Mouse (Mus musculus) MEL (cell line): ENCODE data around the gene Lrch4. TPM values are rescaled to one million over a fixed set of nuclear protein-coding genes. Genes with fewer than 3 reads are reported as not detected.

ENCODE experiments used
- DNase-seq: peaks from one replicate; pipeline ENCODE4 v3.0.0; 2011; ENCODE audit warnings: low read depth, low spot score
- H3K27ac ChIP-seq: 2 replicates; pipeline ENCODE4 v1.5.1; 2012; ENCODE audit warnings: low read depth, mild to moderate bottlenecking, control low read depth, low read length, moderate library complexity; ENCODE audit not compliant: control insufficient read depth
- H3K27me3 ChIP-seq, 2 experiments: fragments of 150-350 bp in 1 of 2; sonication (generic) in 1 of 2; 2 replicates each; pipeline ENCODE4 v1.6.1; 2012; ENCODE audit warnings: low read length in 2 of 2, mild to moderate bottlenecking in 2 of 2, improper control_type of control experiment in 1 of 2, moderate library complexity in 1 of 2; ENCODE audit not compliant: insufficient read depth in 2 of 2, control insufficient read depth in 1 of 2
- H3K36me3 ChIP-seq, 2 experiments: 2 replicates each; pipeline ENCODE4 v1.6.1; 2012 to 2014; ENCODE audit warnings: low read length in 2 of 2, improper control_type of control experiment in 1 of 2, inconsistent platforms in 1 of 2, mild to moderate bottlenecking in 1 of 2; ENCODE audit not compliant: insufficient read depth in 2 of 2, control insufficient read depth in 1 of 2
- H3K4me1 ChIP-seq, 2 experiments: fragments of 150-350 bp in 1 of 2; sonication (generic) in 1 of 2; 2 replicates each; pipeline ENCODE4 v1.6.1; 2012; ENCODE audit warnings: low read length in 2 of 2, improper control_type of control experiment in 1 of 2, mild to moderate bottlenecking in 1 of 2; ENCODE audit not compliant: insufficient read depth in 2 of 2, control insufficient read depth in 1 of 2
- H3K4me3 ChIP-seq, 2 experiments: fragments of 150-350 bp in 1 of 2; sonication (generic) in 1 of 2; 2 replicates each; pipeline ENCODE4 v1.5.1; 2012; ENCODE audit warnings: low read depth in 2 of 2, low read length in 2 of 2, mild to moderate bottlenecking in 2 of 2, moderate library complexity in 2 of 2, control low read depth in 1 of 2, improper control_type of control experiment in 1 of 2; ENCODE audit not compliant: control insufficient read depth in 1 of 2, insufficient read depth in 1 of 2
- H3K79me2 ChIP-seq: 2 replicates; pipeline ENCODE4 v1.6.1; 2012; ENCODE audit warnings: mild to moderate bottlenecking, low read length, moderate library complexity; ENCODE audit not compliant: control insufficient read depth, poor library complexity, insufficient read depth
- H3K9ac ChIP-seq: 2 replicates; pipeline ENCODE4 v1.6.1; 2012; ENCODE audit warnings: low read depth, mild to moderate bottlenecking, control low read depth, low read length, moderate library complexity; ENCODE audit not compliant: control insufficient read depth, poor library complexity, severe bottlenecking
- H3K9me3 ChIP-seq: fragments of 150-350 bp; sonication (generic); replicated peaks from 2 replicates; pipeline ENCODE4 v1.6.1; 2012; ENCODE audit warnings: mild to moderate bottlenecking, low read length, improper control_type of control experiment, moderate library complexity; ENCODE audit not compliant: insufficient read depth
- BHLHE40 ChIP-seq: IDR thresholded peaks from 2 replicates; pipeline ENCODE4 v1.6.1; 2012; ENCODE audit warnings: low read depth, mild to moderate bottlenecking, inconsistent platforms, low read length, improper control_type of control experiment, borderline replicate concordance
- CHD1 ChIP-seq: IDR thresholded peaks from 2 replicates; pipeline ENCODE4 v1.6.1; 2012; ENCODE audit warnings: low read depth, mild to moderate bottlenecking, inconsistent platforms, low read length, improper control_type of control experiment
- CHD2 ChIP-seq: IDR thresholded peaks from 2 replicates; pipeline ENCODE4 v1.6.1; 2011; ENCODE audit warnings: low read length, improper control_type of control experiment
- CTCF ChIP-seq, 3 experiments: IDR thresholded peaks in 2 of 3; conservative IDR thresholded peaks in 1 of 3; 2 replicates each; pipeline ENCODE4 v1.5.1; 2011 to 2012; ENCODE audit warnings: low read length in 3 of 3, low read depth in 2 of 3, mild to moderate bottlenecking in 2 of 3, improper control_type of control experiment in 1 of 3, inconsistent platforms in 1 of 3, mixed read lengths in 1 of 3, moderate library complexity in 1 of 3; ENCODE audit not compliant: control insufficient read depth in 1 of 3, insufficient read depth in 1 of 3, poor library complexity in 1 of 3, severe bottlenecking in 1 of 3
- E2F4 ChIP-seq: IDR thresholded peaks from 2 replicates; pipeline ENCODE4 v1.6.1; 2011; ENCODE audit warnings: low read depth, low read length, improper control_type of control experiment, borderline replicate concordance
- ELF1 ChIP-seq: IDR thresholded peaks from 2 replicates; pipeline ENCODE4 v1.6.1; 2014; ENCODE audit warnings: low read depth, mild to moderate bottlenecking, inconsistent platforms, low read length, improper control_type of control experiment, moderate library complexity
- EP300 ChIP-seq, 2 experiments: IDR thresholded peaks; 2 replicates each; pipeline ENCODE4 v1.6.1; 2011; ENCODE audit warnings: improper control_type of control experiment in 2 of 2, low read length in 2 of 2, low read depth in 1 of 2, mild to moderate bottlenecking in 1 of 2
- ETS1 ChIP-seq: IDR thresholded peaks from 2 replicates; pipeline ENCODE4 v1.6.1; 2012; ENCODE audit warnings: low read depth, mild to moderate bottlenecking, inconsistent platforms, low read length, improper control_type of control experiment, moderate library complexity
- GABPA ChIP-seq: IDR thresholded peaks from 2 replicates; pipeline ENCODE4 v1.6.1; 2012; ENCODE audit warnings: low read depth, mild to moderate bottlenecking, inconsistent platforms, low read length, improper control_type of control experiment, moderate library complexity
- GATA1 ChIP-seq: IDR thresholded peaks from 2 replicates; pipeline ENCODE4 v1.6.1; 2011; ENCODE audit warnings: low read depth, low read length, improper control_type of control experiment
- HCFC1 ChIP-seq: IDR thresholded peaks from 2 replicates; pipeline ENCODE4 v1.6.1; 2012; ENCODE audit warnings: low read depth, mild to moderate bottlenecking, inconsistent platforms, low read length, improper control_type of control experiment, moderate library complexity
- JUND ChIP-seq: IDR thresholded peaks from 2 replicates; pipeline ENCODE4 v1.6.1; 2011; ENCODE audit warnings: low read depth, mild to moderate bottlenecking, improper control_type of control experiment, low read length
- MAFK ChIP-seq: IDR thresholded peaks from 2 replicates; pipeline ENCODE4 v1.6.1; 2011; ENCODE audit warnings: low read depth, mild to moderate bottlenecking, low read length, improper control_type of control experiment, borderline replicate concordance
- MAX ChIP-seq: IDR thresholded peaks from 2 replicates; pipeline ENCODE4 v1.6.1; 2011; ENCODE audit warnings: low read length, improper control_type of control experiment
- MAZ ChIP-seq: IDR thresholded peaks from 2 replicates; pipeline ENCODE4 v1.6.1; 2012; ENCODE audit warnings: low read depth, mild to moderate bottlenecking, inconsistent platforms, low read length, improper control_type of control experiment
- MEF2A ChIP-seq: IDR thresholded peaks from 2 replicates; pipeline ENCODE4 v1.6.1; 2014; ENCODE audit warnings: low read depth, mild to moderate bottlenecking, inconsistent platforms, low read length, improper control_type of control experiment; ENCODE audit not compliant: poor library complexity, insufficient replicate concordance, severe bottlenecking; ENCODE audit errors: extremely low read depth
- MXI1 ChIP-seq: IDR thresholded peaks from 2 replicates; pipeline ENCODE4 v1.6.1; 2011; ENCODE audit warnings: mild to moderate bottlenecking, low read depth, low read length, improper control_type of control experiment
- MYB ChIP-seq: IDR thresholded peaks from 2 replicates; pipeline ENCODE4 v1.6.1; 2011; ENCODE audit warnings: mild to moderate bottlenecking, low read depth, low read length, improper control_type of control experiment
- MYC ChIP-seq: IDR thresholded peaks from 2 replicates; pipeline ENCODE4 v1.6.1; 2011; ENCODE audit warnings: low read depth, mild to moderate bottlenecking, low read length, improper control_type of control experiment, moderate library complexity
- NELFE ChIP-seq: IDR thresholded peaks from 2 replicates; pipeline ENCODE4 v1.6.1; 2011; ENCODE audit warnings: low read depth, low read length, improper control_type of control experiment
- NRF1 ChIP-seq: IDR thresholded peaks from 2 replicates; pipeline ENCODE4 v1.6.1; 2014; ENCODE audit warnings: low read depth, mild to moderate bottlenecking, inconsistent platforms, low read length, improper control_type of control experiment, moderate library complexity; ENCODE audit not compliant: poor library complexity, insufficient read depth, severe bottlenecking
- POLR2A ChIP-seq, 2 experiments: IDR thresholded peaks; 2 replicates each; pipeline ENCODE4 v1.6.1; 2011 to 2012; ENCODE audit warnings: low read length in 2 of 2, mild to moderate bottlenecking in 2 of 2, control low read depth in 1 of 2, improper control_type of control experiment in 1 of 2, low read depth in 1 of 2, moderate library complexity in 1 of 2; ENCODE audit not compliant: control insufficient read depth in 1 of 2, insufficient read depth in 1 of 2, poor library complexity in 1 of 2
- POLR2AphosphoS2 ChIP-seq: IDR thresholded peaks from 2 replicates; pipeline ENCODE4 v1.6.1; 2011; ENCODE audit warnings: low read length, improper control_type of control experiment
- POLR2AphosphoS5 ChIP-seq: IDR thresholded peaks from 2 replicates; pipeline ENCODE4 v1.6.1; 2012; ENCODE audit warnings: low read depth, borderline replicate concordance, mild to moderate bottlenecking, inconsistent platforms, low read length, moderate library complexity, mixed read lengths
- RAD21 ChIP-seq: IDR thresholded peaks from 2 replicates; pipeline ENCODE4 v1.6.1; 2011; ENCODE audit warnings: mild to moderate bottlenecking, low read depth, low read length, improper control_type of control experiment
- RCOR1 ChIP-seq: IDR thresholded peaks from 2 replicates; pipeline ENCODE4 v1.6.1; 2012; ENCODE audit warnings: low read depth, mild to moderate bottlenecking, inconsistent platforms, low read length, improper control_type of control experiment
- SIN3A ChIP-seq: IDR thresholded peaks from 2 replicates; pipeline ENCODE4 v1.6.1; 2012; ENCODE audit warnings: low read length, improper control_type of control experiment, inconsistent platforms
- SMC3 ChIP-seq: IDR thresholded peaks from 2 replicates; pipeline ENCODE4 v1.6.1; 2011; ENCODE audit warnings: low read depth, low read length, improper control_type of control experiment
- TBP ChIP-seq: IDR thresholded peaks from 2 replicates; pipeline ENCODE4 v1.8.0; 2011; ENCODE audit warnings: low read depth, low read length, improper control_type of control experiment
- TCF12 ChIP-seq: IDR thresholded peaks from 2 replicates; pipeline ENCODE4 v1.6.1; 2014; ENCODE audit warnings: low read depth, mild to moderate bottlenecking, inconsistent platforms, low read length, improper control_type of control experiment, moderate library complexity
- UBTF ChIP-seq: IDR thresholded peaks from 2 replicates; pipeline ENCODE4 v1.6.1; 2012; ENCODE audit warnings: low read depth, mild to moderate bottlenecking, inconsistent platforms, low read length, improper control_type of control experiment, moderate library complexity, borderline replicate concordance; ENCODE audit not compliant: insufficient read depth
- USF2 ChIP-seq, 2 experiments: IDR thresholded peaks; 2 replicates each; pipeline ENCODE4 v1.6.1; 2011 to 2012; ENCODE audit warnings: improper control_type of control experiment in 2 of 2, low read length in 2 of 2, borderline replicate concordance in 1 of 2, inconsistent platforms in 1 of 2, low read depth in 1 of 2, mild to moderate bottlenecking in 1 of 2; ENCODE audit not compliant: insufficient read depth in 1 of 2
- ZC3H11A ChIP-seq: IDR thresholded peaks from 2 replicates; pipeline ENCODE4 v1.6.1; 2012; ENCODE audit warnings: low read depth, mild to moderate bottlenecking, inconsistent platforms, low read length, improper control_type of control experiment
- ZKSCAN1 ChIP-seq: IDR thresholded peaks from 2 replicates; pipeline ENCODE4 v1.6.1; 2012; ENCODE audit warnings: low read depth, mild to moderate bottlenecking, inconsistent platforms, low read length, improper control_type of control experiment, moderate library complexity
- ZMIZ1 ChIP-seq: IDR thresholded peaks from 2 replicates; pipeline ENCODE4 v1.6.1; 2012; ENCODE audit warnings: low read depth, mild to moderate bottlenecking, inconsistent platforms, low read length, improper control_type of control experiment, moderate library complexity
- ZNF384 ChIP-seq: IDR thresholded peaks from 2 replicates; pipeline ENCODE4 v1.6.1; 2012; ENCODE audit warnings: low read depth, mild to moderate bottlenecking, inconsistent platforms, low read length, improper control_type of control experiment
- polyA plus RNA-seq, 2 experiments: library from polyadenylated mRNA; stranded (reverse) in 1 of 2; unstranded in 1 of 2; fragments of >175 nt in 1 of 2; fragments of >200 nt in 1 of 2; gene quantifications; 2 replicates each; pipeline versions ENCODE4 v1.2.1 to v1.2.4; 2012; ENCODE audit warnings: low replicate concordance in 2 of 2, low read depth in 1 of 2; ENCODE audit not compliant: insufficient read length in 2 of 2, insufficient read depth in 1 of 2, missing spikeins in 1 of 2
- total RNA-seq: library from RNA; depleted of rRNA; stranded (reverse); fragments of 300-350 nt; gene quantifications from 2 replicates; pipeline ENCODE4 v1.2.3, GENCODE M21; 2012

Gene Lrch4
- total and polyA plus RNA-seq, 3 experiments, result 9.1 to 239 (median 47.0) TPM

DNA sequence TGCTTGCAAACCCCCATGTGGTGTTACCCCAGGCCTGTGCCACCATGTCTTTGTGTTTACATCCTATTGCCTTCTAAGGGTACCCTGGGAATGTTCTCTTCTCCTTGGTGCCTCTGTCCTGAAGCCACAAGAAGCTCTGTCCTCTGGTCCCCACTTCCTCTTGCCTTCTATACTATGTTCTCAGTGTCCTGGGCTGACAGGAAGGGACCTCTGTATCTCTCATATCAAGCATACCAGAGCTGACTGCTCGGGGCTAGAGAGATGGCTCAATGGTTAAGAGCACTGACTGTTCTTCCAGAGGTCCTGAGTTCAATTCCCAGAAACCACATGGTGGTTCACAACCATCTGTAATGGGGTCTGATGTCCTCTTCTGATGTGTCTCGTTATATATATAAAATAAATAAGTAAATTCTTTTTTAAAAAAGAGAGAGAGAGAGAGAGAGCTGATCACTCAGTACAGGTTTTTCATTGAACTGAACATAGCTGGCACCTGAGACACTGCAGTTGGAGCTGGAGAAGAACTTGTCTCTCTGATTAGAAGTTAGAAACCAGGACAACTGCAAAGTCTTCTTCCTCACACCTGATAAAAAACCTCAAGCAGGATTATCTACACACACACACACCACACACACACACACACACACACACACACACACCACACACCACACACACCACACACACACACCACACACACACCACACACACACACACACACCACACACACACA is 30.7 kb upstream of the Lrch4 start:
- H3K27ac ChIP-seq, result peak overlapping the region; percentile 16
- H3K36me3 ChIP-seq, result peaks cover 0 to 13% of the 10 kb centered on the region in 2 experiments; a peak in 2 of 4 replicates
- peaks cover 14% of the 10 kb centered on the region for H3K79me2 ChIP-seq
- no peaks in the 10 kb centered on the region for H3K9me3 ChIP-seq
- no peaks in the 10 kb centered on the region for H3K27me3 ChIP-seq
- H3K9ac ChIP-seq, result no peak overlapping the region
- DNase-seq, result peak; percentile 75
- H3K4me1 ChIP-seq, result peaks cover 10 to 26% of the 10 kb centered on the region in 2 experiments
- no peak overlapping the region for H3K4me3 ChIP-seq
- TF ChIP-seq POLR2AphosphoS2, result no peak
- no peak for TF ChIP-seq MAFK
- peak; percentile 77 for TF ChIP-seq RCOR1
- no peak for TF ChIP-seq BHLHE40
- peak; percentile 89 for TF ChIP-seq TCF12
- no peak for TF ChIP-seq CTCF (IDR thresholded peaks at IDR 0.05 in 2 of 3, conservative IDR thresholded peaks at IDR 0.05 in 1 of 3; ENCODE audit: control insufficient read depth in 1 of 3, insufficient read depth in 1 of 3, low read depth in 2 of 3, low read length in 3 of 3, poor library complexity in 1 of 3, severe bottlenecking in 1 of 3)
- no peak for TF ChIP-seq GABPA
- no peak for TF ChIP-seq SMC3
- no peak for TF ChIP-seq MEF2A
- no peak for TF ChIP-seq ZMIZ1
- no peak for TF ChIP-seq ZKSCAN1
- peak; percentile 83 to 86 for TF ChIP-seq EP300 (IDR thresholded peaks at IDR 0.05; ENCODE audit: low read depth in 1 of 2, low read length in 2 of 2)
- TF ChIP-seq ELF1, result peak; percentile 42; the same call in 1 of the 2 replicates
- TF ChIP-seq MXI1, result no peak
- TF ChIP-seq UBTF, result no peak
- TF ChIP-seq RAD21, result no peak
- TF ChIP-seq POLR2A (IDR thresholded peaks at IDR 0.05; ENCODE audit: control insufficient read depth in 1 of 2, insufficient read depth in 1 of 2, low read depth in 1 of 2, low read length in 2 of 2, poor library complexity in 1 of 2), result no peak
- 0 out of 2 replicates have a peak, but pooled peaks have one; percentile 14 for TF ChIP-seq MYB
- TF ChIP-seq NELFE, result no peak
- no peak for TF ChIP-seq ZNF384
- TF ChIP-seq ZC3H11A, result no peak
- peak; percentile 99 for TF ChIP-seq TBP
- no peak for TF ChIP-seq E2F4
- no peak for TF ChIP-seq MYC
- TF ChIP-seq USF2 (IDR thresholded peaks at IDR 0.05; ENCODE audit: borderline replicate concordance in 1 of 2, insufficient read depth in 1 of 2, low read depth in 1 of 2, low read length in 2 of 2), result no peak
- no peak for TF ChIP-seq MAZ
- no peak for TF ChIP-seq NRF1
- no peak for TF ChIP-seq CHD2
- TF ChIP-seq POLR2AphosphoS5, result no peak
- TF ChIP-seq GATA1, result peak; percentile 80
- TF ChIP-seq MAX, result no peak
- TF ChIP-seq SIN3A, result peak; percentile 56
- TF ChIP-seq ETS1, result peak; percentile 58; the same call in 1 of the 2 replicates
- no peak for TF ChIP-seq JUND
- no peak for TF ChIP-seq CHD1
- TF ChIP-seq HCFC1, result no peak
